Mouse (Mus musculus): ENCODE results near the gene Map3k5.
"Not testable (repeated sequence)": the region's sequence is repeated elsewhere in the genome, so short reads cannot be mapped to it uniquely, and the experiment has no call there.

The Map3k5 gene

GRCm38 (mm10) chr10:19934384-19935294, at the start of gene Map3k5:
Map3k5 (plus strand) TSS chr10:19934472.
- DNase-seq (ENCODE audit: low spot score) = no peak

DNA sequence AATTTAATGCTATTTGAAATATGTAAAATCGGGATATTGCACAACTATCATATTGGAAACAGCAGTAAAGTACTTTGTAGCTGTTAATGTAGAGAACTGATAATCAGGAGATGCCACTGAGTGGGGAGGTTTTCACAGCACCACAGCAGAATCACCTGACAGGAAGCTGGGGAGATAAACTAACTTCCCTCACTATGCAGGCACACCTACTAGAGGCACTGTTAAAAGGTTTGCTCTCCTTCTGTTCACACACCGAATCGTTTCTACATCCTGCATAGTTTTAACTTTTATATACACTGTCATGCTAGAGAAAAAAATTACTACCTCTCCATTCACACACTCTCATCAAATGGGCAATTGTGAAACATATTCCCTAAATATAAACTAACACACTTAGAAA, 48.0 kb upstream of the Map3k5 start:
- DNase-seq (ENCODE audit: low spot score) = no peak

GRCm38 (mm10) chr10:19889908-19890307, 44.4 kb upstream of the Map3k5 start:
- DNase-seq (ENCODE audit: low spot score) = no peak

- DNase-seq (ENCODE audit: low spot score) = no peak
Measured at GRCm38 (mm10) chr10:19891686-19892085, 42.6 kb upstream of the Map3k5 start.

DNA sequence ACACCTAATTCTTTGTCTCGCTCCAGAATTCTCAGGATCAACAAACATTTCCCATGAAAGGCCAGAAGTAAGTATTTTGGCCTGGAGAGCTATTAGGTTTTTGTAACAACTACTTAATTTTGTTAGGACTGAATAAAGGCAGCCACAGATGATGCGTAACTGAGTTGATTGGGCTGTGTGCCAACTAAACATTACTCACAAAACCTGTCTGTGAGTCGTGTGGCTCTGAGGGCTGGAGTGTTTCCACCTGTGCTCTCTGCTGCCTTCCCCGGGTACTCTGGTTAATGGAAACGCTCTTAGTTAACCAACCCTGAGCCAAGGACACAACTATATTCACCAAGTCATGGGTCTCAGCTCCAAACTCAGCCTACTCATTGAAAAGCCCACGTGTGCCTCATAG, 41.1 kb upstream of the Map3k5 start:
- peak; percentile 6 for DNase-seq (ENCODE audit: low spot score)

GRCm38 (mm10) chr10:19893976-19894375, 40.3 kb upstream of the Map3k5 start:
- peak; percentile 24 for DNase-seq (ENCODE audit: low spot score)

- DNase-seq (ENCODE audit: low spot score) = no peak
Measured at GRCm38 (mm10) chr10:19900191-19900590, 34.1 kb upstream of the Map3k5 start.

- DNase-seq (ENCODE audit: low spot score) = no peak
Measured at GRCm38 (mm10) chr10:19901992-19902391, 32.3 kb upstream of the Map3k5 start.

- no peak for DNase-seq (ENCODE audit: low spot score)
Measured at GRCm38 (mm10) chr10:19904077-19904820, 30.0 kb upstream of the Map3k5 start.

DNA sequence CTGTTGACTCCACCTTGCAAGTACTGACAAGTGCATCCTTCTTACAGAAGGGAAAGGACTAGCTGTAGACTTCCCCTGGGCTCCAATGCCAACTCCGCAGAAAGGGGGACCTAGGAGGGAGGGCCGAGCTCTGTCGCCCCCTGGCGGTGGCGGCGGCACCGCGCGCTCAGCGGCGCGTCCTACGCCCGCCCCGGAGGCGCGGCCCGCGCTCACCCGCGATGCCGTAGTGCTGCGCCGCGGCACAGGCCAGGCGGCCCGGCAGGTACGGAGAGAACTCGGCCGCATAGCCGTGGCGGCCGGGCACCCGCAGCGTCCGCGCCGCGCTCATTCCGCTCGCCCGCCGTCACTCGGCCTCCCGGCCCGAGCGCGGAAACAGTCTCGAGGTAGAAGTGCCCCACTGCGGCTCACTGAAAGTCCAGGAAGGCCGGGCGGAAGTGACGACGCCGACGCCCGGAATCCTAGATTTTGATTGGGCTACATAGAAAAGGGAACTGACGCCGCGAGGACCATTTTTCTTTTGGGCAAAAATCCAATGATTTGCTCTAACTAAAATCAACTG, 26.9 kb upstream of the Map3k5 start, which contains the start of gene Pex7:
Pex7 (minus strand) TSS at position 444 of the 559 bp plus-strand sequence.
- DNase-seq (ENCODE audit: low spot score) = peak; percentile 90

DNA sequence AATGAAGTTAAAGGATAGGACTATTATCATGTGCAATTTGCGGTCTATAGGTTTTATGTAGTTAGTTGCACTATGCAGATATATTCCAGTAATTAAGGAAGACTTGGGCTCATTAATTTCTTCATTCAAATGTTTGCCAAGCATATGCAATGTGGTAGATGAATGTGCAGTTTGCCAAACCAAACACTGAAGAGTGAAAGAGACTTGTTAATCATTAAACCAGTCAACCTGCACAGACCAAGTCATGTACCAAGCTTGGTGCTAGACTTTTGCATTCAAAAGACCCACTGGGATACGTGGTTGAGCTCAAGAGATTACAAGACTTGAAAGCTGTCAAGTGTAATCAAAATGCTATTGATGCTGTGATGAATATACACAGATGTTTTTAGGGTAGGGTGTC, 26.2 kb upstream of the Map3k5 start:
- no peak for DNase-seq (ENCODE audit: low spot score)

- no peak for DNase-seq (ENCODE audit: low spot score)
Measured at GRCm38 (mm10) chr10:19910516-19910915, 23.8 kb upstream of the Map3k5 start.

DNA sequence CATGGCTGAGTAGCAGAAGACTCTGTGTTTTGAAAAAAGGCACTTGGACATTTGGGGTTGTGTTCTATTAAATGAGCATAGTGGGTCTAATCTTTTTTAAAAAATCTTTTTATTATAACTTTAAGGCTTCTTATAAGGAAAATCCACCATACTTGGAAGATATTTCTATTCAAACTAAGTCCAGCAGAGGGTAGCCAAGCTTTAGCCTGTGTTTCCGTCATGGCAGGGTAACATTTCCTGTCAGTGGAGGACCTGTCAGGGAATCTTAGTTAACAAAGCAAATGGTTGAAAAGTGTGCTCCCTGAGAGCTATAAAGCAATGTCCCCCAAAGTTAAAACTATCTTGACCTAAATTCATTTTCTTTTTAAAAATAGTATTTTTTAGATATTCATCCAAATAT, 22.7 kb upstream of the Map3k5 start:
- DNase-seq (ENCODE audit: low spot score) = no peak

- no peak for DNase-seq (ENCODE audit: low spot score)
Measured at GRCm38 (mm10) chr10:19913806-19914205, 20.5 kb upstream of the Map3k5 start.

DNA sequence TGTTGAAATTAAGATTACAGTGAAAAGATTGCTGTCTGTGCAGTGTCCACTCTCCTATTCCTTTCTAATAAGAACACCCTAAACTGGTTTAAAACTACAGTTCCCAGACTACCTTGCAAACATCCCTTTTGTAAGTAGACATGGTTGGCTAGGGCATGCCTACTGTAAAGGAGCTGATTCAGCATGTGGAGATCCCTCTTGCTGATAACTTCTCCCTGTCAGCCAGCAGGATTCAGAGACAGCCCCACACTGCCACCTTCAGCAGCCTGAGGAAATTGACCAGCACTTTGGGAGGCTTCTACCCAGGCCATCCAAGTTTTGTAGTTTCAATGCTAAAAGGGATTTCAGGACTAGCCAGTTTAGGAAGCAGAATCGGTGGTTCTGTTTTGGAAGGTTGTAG, 19.0 kb upstream of the Map3k5 start:
- DNase-seq (ENCODE audit: low spot score) = peak; percentile 50

DNA sequence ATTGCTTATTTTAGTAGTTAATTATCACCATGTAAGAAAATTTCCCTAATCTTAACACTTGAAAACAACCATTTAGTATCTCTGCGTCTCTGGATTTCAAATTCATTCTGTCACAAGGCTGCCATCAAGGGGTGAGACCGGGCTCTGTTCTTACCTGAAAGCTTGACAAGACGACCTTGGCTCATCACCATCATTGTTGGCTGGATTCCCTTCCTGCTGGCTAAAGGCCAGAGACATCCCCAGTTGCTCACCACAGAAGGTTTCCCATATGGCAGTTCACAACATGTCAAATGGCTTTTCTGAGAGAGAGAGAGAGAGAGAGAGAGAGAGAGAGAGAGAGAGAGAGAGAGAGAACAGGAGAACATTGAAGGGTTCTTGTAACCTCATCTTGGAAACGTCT, 11.9 kb upstream of the Map3k5 start:
- no peak for DNase-seq (ENCODE audit: low spot score)

DNA sequence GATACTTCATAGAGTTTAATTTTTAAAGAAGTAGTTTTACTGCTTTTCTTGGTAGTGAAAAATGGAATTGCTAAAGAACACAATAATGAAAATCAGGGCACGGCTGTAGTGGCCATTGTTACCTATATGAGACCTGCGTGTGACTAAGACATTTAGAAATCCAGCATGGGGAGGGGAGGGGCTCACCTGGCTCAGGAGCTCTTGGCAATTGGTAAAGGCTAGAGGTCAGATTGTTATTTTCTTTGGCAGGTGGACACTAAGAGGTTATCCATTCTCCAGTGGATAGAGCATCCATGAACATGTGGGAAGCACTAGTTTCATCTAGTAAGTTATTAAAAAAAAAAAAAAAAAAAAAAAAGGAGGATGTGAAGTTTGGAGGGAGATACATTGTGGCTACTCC, 10.0 kb upstream of the Map3k5 start:
- DNase-seq (ENCODE audit: low spot score) = no peak

- DNase-seq (ENCODE audit: low spot score) = not testable (repeated sequence)
Measured at GRCm38 (mm10) chr10:19926391-19926897, 7.8 kb upstream of the Map3k5 start.

GRCm38 (mm10) chr10:19928205-19928604, 6.1 kb upstream of the Map3k5 start:
- no peak for DNase-seq (ENCODE audit: low spot score)

- DNase-seq (ENCODE audit: low spot score) = no peak
Measured at GRCm38 (mm10) chr10:19932986-19933385, 1.3 kb upstream of the Map3k5 start.

DNA sequence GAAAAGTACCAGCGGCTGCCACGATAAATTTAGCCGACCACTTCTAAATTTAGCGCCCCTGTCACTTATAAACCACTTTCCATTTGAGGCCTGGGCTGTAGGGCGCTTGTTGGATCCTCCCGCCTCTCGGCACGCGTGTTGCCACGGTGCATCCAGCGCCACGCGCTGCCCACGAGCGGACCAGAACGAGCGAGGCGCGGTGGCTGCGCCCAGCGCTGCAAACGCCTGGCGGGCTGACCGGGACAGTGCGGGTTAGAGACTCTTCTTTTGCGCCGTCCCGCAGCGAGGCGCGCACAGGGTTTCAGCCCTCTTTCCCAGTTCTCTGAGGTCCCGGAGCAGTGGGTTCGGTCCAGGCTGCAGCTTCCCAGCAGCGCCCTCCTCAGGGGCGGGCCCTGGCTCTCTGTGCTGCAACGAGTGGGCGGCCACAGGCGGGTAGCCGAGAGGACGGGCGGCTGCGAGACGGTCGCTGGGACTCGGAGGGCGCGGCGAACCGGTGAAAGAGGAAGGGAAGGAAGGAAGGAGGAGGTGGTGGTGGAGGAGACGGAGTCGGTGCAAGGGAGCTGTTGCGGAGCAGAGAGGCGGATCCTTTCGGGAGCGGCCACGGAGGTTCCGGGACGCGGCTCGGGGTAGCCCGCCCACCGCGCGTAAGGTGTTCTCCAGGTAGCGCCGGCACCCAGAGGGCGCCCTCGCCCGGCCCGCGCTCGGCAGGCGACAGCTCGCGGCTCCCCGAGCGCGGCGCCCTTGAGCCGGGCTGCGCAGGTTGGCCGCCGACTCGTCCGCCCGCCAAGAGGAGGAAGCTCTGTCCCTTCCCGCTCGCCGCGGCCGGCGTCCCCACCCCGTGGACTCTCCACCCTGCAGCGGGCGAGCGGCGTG, 525 bp upstream of the Map3k5 start:
- DNase-seq (ENCODE audit: low spot score) = peak; percentile 77

DNA sequence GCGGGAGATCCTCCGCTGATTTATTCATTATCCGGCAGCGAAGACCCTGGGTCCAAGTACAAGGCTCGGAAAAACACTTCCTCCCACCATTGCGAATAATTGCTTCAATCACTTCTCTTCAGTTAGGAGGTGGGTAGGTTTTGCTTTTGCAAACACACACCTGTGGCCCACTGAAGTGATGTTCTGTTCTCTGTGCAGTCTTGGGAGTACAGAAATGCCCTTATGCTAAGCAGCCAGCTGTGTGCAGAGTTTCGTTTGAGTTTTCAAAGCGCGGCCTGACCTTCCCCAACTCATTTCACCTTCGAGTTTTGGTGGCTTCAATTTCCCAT, 987 bp downstream of the Map3k5 start:
- no peak for DNase-seq (ENCODE audit: low spot score)
